In genomic region chr17:35969418-35970389, GRCm38 (mm10) we compare ENCODE assay signal across 7 mouse cellular contexts. TPM values are rescaled to one million over a fixed set of nuclear protein-coding genes. Genes with fewer than 3 reads are reported as not detected.
DNase-seq lines count a peak whose midpoint lies in the region; ATAC-seq lines count a peak whose summit lies in the region.

Abcf1 (minus strand) TSS chr17:35969761.

- peaks cover 9% of the 10 kb centered on the region for H3K36me3 ChIP-seq in intestine, embryonic 15.5 days
- H3K36me3 ChIP-seq in midbrain, embryonic 10.5 days: peaks cover 54% of the 10 kb centered on the region

- H3K4me2 ChIP-seq in intestine, embryonic 15.5 days (replicated peaks): peak within 1 kb of the TSS; percentile 74

- ATAC-seq in intestine, embryonic 15.5 days: peak; percentile 98

- intact Hi-C loops in gastrocnemius, postnatal 36 days (cut with DNase I): no loop called here
- intact Hi-C loops in left cerebral cortex, postnatal 25 days (cut with DNase I): loop anchor here (10.0 kb wide), 2 partner anchors 135 to 985 kb away; partner anchors contain the start of genes Ppp1r11, Tubb5, Znrd1 and Znrd1as

- H3K9ac ChIP-seq in intestine, embryonic 15.5 days: peak within 1 kb of the TSS; percentile 84

- H3K4me1 ChIP-seq in intestine, embryonic 15.5 days (replicated peaks): peaks cover 16% of the 10 kb centered on the region
- peaks cover 24% of the 10 kb centered on the region for H3K4me1 ChIP-seq in midbrain, embryonic 10.5 days

- peak within 1 kb of the TSS; percentile 68 for H3K27ac ChIP-seq in intestine, embryonic 15.5 days
- peak within 1 kb of the TSS; percentile 90 for H3K27ac ChIP-seq in midbrain, embryonic 10.5 days (replicated peaks)

- WGBS in intestine, embryonic 15.5 days: under 1% methylated on average over 67 of the region's 68 CpGs
- under 1% methylated on average over 68 of the region's 68 CpGs for WGBS in midbrain, embryonic 10.5 days

- peak within 1 kb of the TSS; percentile 88 for H3K4me3 ChIP-seq in intestine, embryonic 15.5 days (replicated peaks)
- H3K4me3 ChIP-seq in midbrain, embryonic 10.5 days: peak within 1 kb of the TSS; percentile 95

- H3K9me3 ChIP-seq in intestine, embryonic 15.5 days: no peaks in the 10 kb centered on the region
- no peaks in the 10 kb centered on the region for H3K9me3 ChIP-seq in midbrain, embryonic 10.5 days (replicated peaks)

- DNase-seq in adrenal gland, adult 2 months: peak; percentile 99
- peak; percentile 94 for DNase-seq in embryo, embryonic 11.5 days (ENCODE audit: low read depth, low spot score)
- peak; percentile 99 for DNase-seq in gastrocnemius, postnatal 36 days
- DNase-seq in left cerebral cortex, postnatal 25 days (ENCODE audit: low spot score in 2 of 2): peak; percentile 98 to 99
- peak; percentile 99 for DNase-seq in midbrain, embryonic 10.5 days (ENCODE audit: low spot score)
- peak; percentile 98 for DNase-seq in right cerebral cortex, postnatal 4 days

- H3K27me3 ChIP-seq in intestine, embryonic 15.5 days (replicated peaks): no peaks in the 10 kb centered on the region
- H3K27me3 ChIP-seq in midbrain, embryonic 10.5 days (ENCODE audit: low read depth, poor library complexity, severe bottlenecking): no peaks in the 10 kb centered on the region

RNA-seq across cellular contexts. Expression of gene Abcf1, which starts in this region (rescaled TPM):
- total RNA-seq in adrenal gland, adult 2 months (2021): 10 to 100 TPM; 83.5 to 86.8 TPM
- 66.0 and 78.9 TPM in 2 replicates for polyA plus RNA-seq in adrenal gland, adult 2 months (2012; rRNA removed)
- 10 to 100 TPM; 64.3 to 70.2 TPM for total RNA-seq in gastrocnemius, postnatal 36 days (2021)
- 91.6 and 99.9 TPM in 2 replicates for polyA plus RNA-seq in intestine, embryonic 15.5 days (2015; fragmentation: Nextera tagmentation; extraction: Ambion mirVana)
- total RNA-seq in left cerebral cortex, postnatal 25 days (2021): 10 to 100 TPM; 76.7 to 82.6 TPM
- 117 and 121 TPM in 2 replicates for polyA plus RNA-seq in midbrain, embryonic 10.5 days (2016; fragmentation: Nextera tagmentation; extraction: Ambion mirVana)

Comparison
In these comparisons a context has a peak if more than half of its experiments do, and no peak if none do; other contexts are left out.
1. Peak in every context shown above with its lines: DNase-seq, ATAC-seq, H3K4me3 ChIP-seq and H3K27ac ChIP-seq.